19 mouse cellular contexts compared by ENCODE assay signal in the genomic region with DNA sequence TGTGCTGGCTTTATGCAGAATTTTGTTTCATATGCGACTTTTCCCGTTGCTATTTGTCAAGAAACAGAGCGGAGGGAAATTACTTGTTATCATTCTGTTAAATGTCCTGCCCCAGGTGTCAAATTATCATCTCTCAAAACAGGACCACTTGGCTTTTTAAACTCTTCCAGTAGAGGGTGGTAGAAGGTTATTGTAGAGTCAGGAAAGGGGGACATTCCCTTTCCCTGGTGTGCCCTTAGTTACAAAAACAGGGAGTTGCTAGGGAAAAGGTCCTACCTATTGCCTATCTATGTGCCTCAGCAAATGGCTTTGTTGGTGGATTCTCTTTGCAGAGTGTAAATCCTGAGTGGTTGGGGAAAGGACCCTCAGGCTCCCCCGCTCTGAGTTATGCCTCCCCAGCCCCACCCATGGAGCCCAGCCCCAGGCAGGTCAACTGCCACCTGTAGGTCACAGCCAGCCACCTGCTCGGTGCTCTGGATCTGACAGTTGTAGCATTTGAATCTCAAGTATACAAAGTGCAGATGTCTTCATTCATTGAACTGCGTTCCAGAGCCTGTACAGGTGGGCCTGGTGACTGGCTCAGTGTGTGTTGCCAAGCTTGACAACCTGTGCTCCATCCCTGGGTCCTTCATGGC. TPM values are rescaled to one million over a fixed set of nuclear protein-coding genes. Genes with fewer than 3 reads are reported as not detected.
DNase-seq lines count a peak whose midpoint lies in the region; ATAC-seq and TF ChIP-seq lines count a peak whose summit lies in the region.
"Had no signal": no experiment of that assay in that cellular context is flagged by ENCODE, and none has a peak within 500 bp of the region (broad histone marks: within the 10 kb centered on the region; RNA-seq: fewer than 3 reads in every experiment).

No protein-coding gene starts in this region.

- no peak for DNase-seq in forebrain, postnatal 0 days
- no peak for DNase-seq in liver, postnatal 0 days
- DNase-seq in liver: no peak
- DNase-seq in NIH3T3 (ENCODE audit: low read depth): peak; percentile 21
- DNase-seq in thymus, postnatal 0 days (ENCODE audit: low spot score): peak; percentile 92
- no peak for DNase-seq in cerebellum, adult 18-20 months
- DNase-seq: kidney, postnatal 36 days; right cerebral cortex, adult 18-20 months had no signal

- no peak overlapping the region for H3K4me3 ChIP-seq in forebrain, postnatal 0 days (ENCODE audit: low read depth, low read length)
- H3K4me3 ChIP-seq in forebrain, embryonic 13.5 days: no peak overlapping the region
- no peak overlapping the region for H3K4me3 ChIP-seq in liver, postnatal 0 days (ENCODE audit: low read depth, low read length)
- H3K4me3 ChIP-seq: heart, embryonic 10.5 days; hindbrain, embryonic 15.5 days; liver, embryonic 15.5 days; midbrain, embryonic 10.5 days; neural tube, embryonic 12.5 days; stomach, embryonic 15.5 days had no signal

- no peaks in the 10 kb centered on the region for H3K36me3 ChIP-seq in forebrain, postnatal 0 days (ENCODE audit: insufficient read depth)
- H3K36me3 ChIP-seq in forebrain, embryonic 13.5 days (ENCODE audit: poor library complexity, severe bottlenecking): no peaks in the 10 kb centered on the region
- no peaks in the 10 kb centered on the region for H3K36me3 ChIP-seq in liver, postnatal 0 days (replicated peaks; ENCODE audit: insufficient read depth, low read length)
- H3K36me3 ChIP-seq: heart, embryonic 10.5 days; hindbrain, embryonic 15.5 days; liver, embryonic 15.5 days; midbrain, embryonic 10.5 days; neural tube, embryonic 12.5 days; stomach, embryonic 15.5 days had no signal

- no peaks in the 10 kb centered on the region for H3K4me1 ChIP-seq in forebrain, postnatal 0 days (ENCODE audit: insufficient read depth)
- no peaks in the 10 kb centered on the region for H3K4me1 ChIP-seq in forebrain, embryonic 13.5 days
- no peaks in the 10 kb centered on the region for H3K4me1 ChIP-seq in liver, postnatal 0 days (ENCODE audit: insufficient read depth)
- H3K4me1 ChIP-seq: hindbrain, embryonic 15.5 days; liver, embryonic 15.5 days; midbrain, embryonic 10.5 days; neural tube, embryonic 12.5 days; stomach, embryonic 15.5 days had no signal

- no peak overlapping the region for H3K27ac ChIP-seq in forebrain, postnatal 0 days (ENCODE audit: low read depth, low read length)
- H3K27ac ChIP-seq in forebrain, embryonic 13.5 days: no peak overlapping the region
- H3K27ac ChIP-seq in liver, postnatal 0 days (ENCODE audit: low read depth): no peak overlapping the region
- H3K27ac ChIP-seq: heart, embryonic 10.5 days; hindbrain, embryonic 15.5 days; liver, embryonic 15.5 days; midbrain, embryonic 10.5 days; neural tube, embryonic 12.5 days; stomach, embryonic 15.5 days had no signal

- 73% methylated on average over 6 of the region's 6 CpGs for WGBS in forebrain, postnatal 0 days
- 75% methylated on average over 6 of the region's 6 CpGs for WGBS in forebrain, embryonic 13.5 days
- WGBS in liver, postnatal 0 days (ENCODE audit: insufficient replicate concordance): 62% methylated on average over 6 of the region's 6 CpGs

- no peaks in the 10 kb centered on the region for H3K27me3 ChIP-seq in forebrain, postnatal 0 days (ENCODE audit: insufficient read depth, low read length)
- H3K27me3 ChIP-seq in forebrain, embryonic 13.5 days: no peaks in the 10 kb centered on the region
- H3K27me3 ChIP-seq in liver, postnatal 0 days (ENCODE audit: insufficient read depth, low read length): no peaks in the 10 kb centered on the region
- H3K27me3 ChIP-seq: hindbrain, embryonic 15.5 days; liver, embryonic 15.5 days; neural tube, embryonic 12.5 days; stomach, embryonic 15.5 days had no signal

- peak; percentile 14; the same call in 1 of the 2 replicates for TF ChIP-seq CTCF in forebrain, postnatal 0 days (IDR thresholded peaks at IDR 0.05; ENCODE audit: low read depth)
- TF ChIP-seq CTCF in liver, postnatal 0 days (IDR thresholded peaks at IDR 0.05; ENCODE audit: low read depth): peak; percentile 26

- ATAC-seq in forebrain, postnatal 0 days: no peak
- no peak for ATAC-seq in forebrain, embryonic 13.5 days
- no peak for ATAC-seq in liver, postnatal 0 days
- ATAC-seq in activated CD4-positive, CD25-positive, alpha-beta regulatory T cell, adult 4 months: no peak

- no peak overlapping the region for H3K4me2 ChIP-seq in forebrain, postnatal 0 days (ENCODE audit: low read depth)
- H3K4me2 ChIP-seq in forebrain, embryonic 13.5 days: no peak overlapping the region
- no peak overlapping the region for H3K4me2 ChIP-seq in liver, postnatal 0 days (ENCODE audit: low read depth, low read length)
- H3K4me2 ChIP-seq: hindbrain, embryonic 15.5 days; liver, embryonic 15.5 days; neural tube, embryonic 12.5 days; stomach, embryonic 15.5 days had no signal

- no peak for TF ChIP-seq EP300 in liver, postnatal 0 days (IDR thresholded peaks at IDR 0.05; ENCODE audit: low read depth)

- no peak overlapping the region for H3K9ac ChIP-seq in forebrain, postnatal 0 days
- no peak overlapping the region for H3K9ac ChIP-seq in forebrain, embryonic 13.5 days
- H3K9ac ChIP-seq in liver, postnatal 0 days (replicated peaks): no peak overlapping the region
- H3K9ac ChIP-seq: hindbrain, embryonic 15.5 days; liver, embryonic 15.5 days; neural tube, embryonic 12.5 days; stomach, embryonic 15.5 days had no signal

- no peaks in the 10 kb centered on the region for H3K9me3 ChIP-seq in forebrain, postnatal 0 days (ENCODE audit: low read length)
- no peaks in the 10 kb centered on the region for H3K9me3 ChIP-seq in forebrain, embryonic 13.5 days (replicated peaks)
- no peaks in the 10 kb centered on the region for H3K9me3 ChIP-seq in liver, postnatal 0 days (ENCODE audit: low read length)
- H3K9me3 ChIP-seq: heart, embryonic 10.5 days; hindbrain, embryonic 15.5 days; liver, embryonic 15.5 days; midbrain, embryonic 10.5 days; neural tube, embryonic 12.5 days; stomach, embryonic 15.5 days had no signal

RNA-seq across cellular contexts. Expression of a gene that starts 19.8 kb away (rescaled TPM):
- total RNA-seq in forebrain, postnatal 0 days (2014; rRNA removed): 1.5 and 1.8 TPM in 2 replicates
- 0.52 and 0.57 TPM in 2 replicates for polyA plus RNA-seq in forebrain, postnatal 0 days (2015; fragmentation: Nextera tagmentation; extraction: Ambion mirVana)
- polyA plus RNA-seq in forebrain, embryonic 13.5 days (2015; fragmentation: Nextera tagmentation; extraction: Ambion mirVana): 0.05 and 0.98 TPM in 2 replicates
- polyA plus RNA-seq in liver, postnatal 0 days (2015; fragmentation: Nextera tagmentation; extraction: Ambion mirVana): 0.22 and 0.59 TPM in 2 replicates
- 2.3 and 3.7 TPM in 2 replicates for polyA plus RNA-seq in thymus, postnatal 0 days (2015; fragmentation: Nextera tagmentation; extraction: Ambion mirVana)
- not detected for polyA plus RNA-seq in activated CD4-positive, CD25-positive, alpha-beta regulatory T cell, adult 4 months (2017; shearing (Covaris generic))
- total RNA-seq: common myeloid progenitor, adult 5-6 weeks had no signal

RNA-seq across cellular contexts. Expression of a gene that starts 20.4 kb away (rescaled TPM):
- total RNA-seq in forebrain, postnatal 0 days (2014; rRNA removed): not detected in 2 replicates
- not detected in 2 replicates for polyA plus RNA-seq in forebrain, postnatal 0 days (2015; fragmentation: Nextera tagmentation; extraction: Ambion mirVana)
- polyA plus RNA-seq in forebrain, embryonic 13.5 days (2015; fragmentation: Nextera tagmentation; extraction: Ambion mirVana): 0.14 TPM in 1 of 2 replicates, not detected in the other
- polyA plus RNA-seq in liver, postnatal 0 days (2015; fragmentation: Nextera tagmentation; extraction: Ambion mirVana): 0.09 TPM in 1 of 2 replicates, not detected in the other
- polyA plus RNA-seq in thymus, postnatal 0 days (2015; fragmentation: Nextera tagmentation; extraction: Ambion mirVana): 1,203 and 1,244 TPM in 2 replicates
- polyA plus RNA-seq in activated CD4-positive, CD25-positive, alpha-beta regulatory T cell, adult 4 months (2017; shearing (Covaris generic)): 10 to 100 TPM; 13.1 to 17.9 TPM
- total RNA-seq: common myeloid progenitor, adult 5-6 weeks; left cerebral cortex, postnatal 25 days had no signal
- polyA plus RNA-seq: C2C12; heart, embryonic 10.5 days; hindbrain, embryonic 15.5 days; liver, embryonic 15.5 days; neural tube, embryonic 12.5 days had no signal

RNA-seq across cellular contexts. Expression of a gene that starts 30.7 kb away (rescaled TPM):
- total RNA-seq in forebrain, postnatal 0 days (2014; rRNA removed): 13.6 and 20.9 TPM in 2 replicates
- 14.0 and 14.6 TPM in 2 replicates for polyA plus RNA-seq in forebrain, postnatal 0 days (2015; fragmentation: Nextera tagmentation; extraction: Ambion mirVana)
- polyA plus RNA-seq in forebrain, embryonic 13.5 days (2015; fragmentation: Nextera tagmentation; extraction: Ambion mirVana): 24.1 and 24.3 TPM in 2 replicates
- polyA plus RNA-seq in liver, postnatal 0 days (2015; fragmentation: Nextera tagmentation; extraction: Ambion mirVana): 47.0 and 49.2 TPM in 2 replicates
- polyA plus RNA-seq in thymus, postnatal 0 days (2015; fragmentation: Nextera tagmentation; extraction: Ambion mirVana): 92.6 and 98.4 TPM in 2 replicates
- 100 to 1,000 TPM in 1 of 2 experiments, 10 to 100 TPM in 1; 88.6 to 106 TPM for polyA plus RNA-seq in activated CD4-positive, CD25-positive, alpha-beta regulatory T cell, adult 4 months (2017; shearing (Covaris generic))

Comparison
In these comparisons a context has a peak if more than half of its experiments do, and no peak if none do; other contexts are left out.
1. DNase-seq: peak in NIH3T3 (single experiment) and thymus, postnatal 0 days (single experiment); none in forebrain, postnatal 0 days (single experiment), liver, postnatal 0 days (single experiment), liver (single experiment) and cerebellum, adult 18-20 months (0 of 2).
2. RNA of a gene that starts 20.4 kb away (polyA plus RNA-seq): 1,203 to 1,244 TPM in thymus, postnatal 0 days; 13.1 to 17.9 TPM in activated CD4-positive, CD25-positive, alpha-beta regulatory T cell, adult 4 months, 0.14 TPM in forebrain, embryonic 13.5 days, 0.09 TPM in liver, postnatal 0 days and not detected in forebrain, postnatal 0 days; every median in the first group is over 10 times any median in the second.